Mouse (Mus musculus) embryonic fibroblast, embryonic 13.5 days (primary cell): ENCODE measurements around the gene Hdac8.

ENCODE experiments used
- CTCF ChIP-seq: IDR thresholded peaks from 2 replicates; pipeline ENCODE4 v1.5.1; 2011; ENCODE audit warnings: mild to moderate bottlenecking, control low read depth, low read length, moderate library complexity, borderline replicate concordance; ENCODE audit not compliant: insufficient read depth
- POLR2A ChIP-seq: IDR thresholded peaks from 2 replicates; pipeline ENCODE4 v1.6.1; 2011; ENCODE audit warnings: low read depth, mild to moderate bottlenecking, control low read depth, low read length, moderate library complexity

DNA sequence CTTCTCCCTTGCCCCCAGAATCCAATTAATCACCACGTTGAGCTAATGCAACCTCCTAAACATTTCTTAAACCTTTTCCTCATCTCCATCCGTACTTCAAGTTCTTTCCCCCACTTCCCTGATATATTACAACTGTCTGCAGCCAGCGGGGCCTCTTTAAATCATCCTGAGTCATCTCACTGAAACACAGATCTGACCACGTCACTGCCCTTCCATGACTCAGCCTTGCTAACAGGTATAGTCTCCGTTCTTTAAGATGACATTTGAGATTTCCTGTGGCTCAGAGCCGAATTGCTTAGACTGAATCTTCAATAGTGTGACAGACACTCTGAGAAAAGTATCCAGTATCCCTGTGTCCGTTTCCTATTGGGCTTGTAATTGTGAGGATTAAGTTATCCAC, 122.0 kb downstream of the Hdac8 start:
- TF ChIP-seq CTCF (no peak), POLR2A (no peak)
